Mouse (Mus musculus): ENCODE measurements around the gene Asic1. TPM values are rescaled to one million over a fixed set of nuclear protein-coding genes. Genes with fewer than 3 reads are reported as not detected.
A peak's percentile ranks its signal among the peaks of the same experiment; 100 is the strongest.
"Not testable (repeated sequence)": the region's sequence is repeated elsewhere in the genome, so short reads cannot be mapped to it uniquely, and the experiment has no call there.

The Asic1 gene
- total RNA-seq, 2 experiments from 2014 or later = 83.1 to 91.8 TPM

- intact Hi-C loops (cut with DNase I) = no loop called here
- DNase-seq (ENCODE audit: low spot score in 2 of 2) = no peak
Observed at GRCm38 (mm10) chr15:99697309-99697708, 27.1 kb downstream of the Asic1 start.

- intact Hi-C loops (cut with DNase I) = no loop called here
- peak in 1 of 2 experiments; percentile 50 for DNase-seq (ENCODE audit: low spot score in 2 of 2)
Observed at GRCm38 (mm10) chr15:99698533-99699085, 28.4 kb downstream of the Asic1 start.

GRCm38 (mm10) chr15:99699715-99700114 lies 29.5 kb downstream of the Asic1 start:
- intact Hi-C loops (cut with DNase I) = no loop called here
- DNase-seq (ENCODE audit: low spot score in 2 of 2) = no peak

- intact Hi-C loops (cut with DNase I) = no loop called here
Observed at GRCm38 (mm10) chr15:99700219-99701106, 30.3 kb downstream of the Asic1 start.

GRCm38 (mm10) chr15:99701640-99701998 lies 31.5 kb downstream of the Asic1 start:
- DNase-seq (ENCODE audit: low spot score in 2 of 2); intact Hi-C loops (cut with DNase I): not testable (repeated sequence)

More at GRCm38 (mm10) chr15:99700219-99701106, 30.3 kb downstream of the Asic1 start:
- DNase-seq (ENCODE audit: low spot score in 2 of 2) = no peak

GRCm38 (mm10) chr15:99701999-99702900 lies 32.1 kb downstream of the Asic1 start, which contains the start of gene Smarcd1:
TSS of gene Smarcd1 (plus strand) at chr15:99702129.
- peak; percentile 95 to 97 for DNase-seq (ENCODE audit: low spot score in 2 of 2)
- intact Hi-C loops (cut with DNase I) = no loop called here

- intact Hi-C loops (cut with DNase I) = no loop called here
- DNase-seq (ENCODE audit: low spot score in 2 of 2) = no peak
Observed at GRCm38 (mm10) chr15:99703104-99703503, 32.9 kb downstream of the Asic1 start.

- no peak for DNase-seq (ENCODE audit: low spot score in 2 of 2)
- intact Hi-C loops (cut with DNase I) = no loop called here
Observed at GRCm38 (mm10) chr15:99703676-99704040, 33.5 kb downstream of the Asic1 start.

GRCm38 (mm10) chr15:99704041-99704681 lies 34.0 kb downstream of the Asic1 start:
- intact Hi-C loops (cut with DNase I) = no loop called here
- DNase-seq (ENCODE audit: low spot score in 2 of 2) = peak; percentile 60 to 72

GRCm38 (mm10) chr15:99704881-99705280 lies 34.7 kb downstream of the Asic1 start:
- intact Hi-C loops (cut with DNase I) = no loop called here
- peak in 1 of 2 experiments; percentile 47 for DNase-seq (ENCODE audit: low spot score in 2 of 2)

GRCm38 (mm10) chr15:99705440-99706048 lies 35.4 kb downstream of the Asic1 start, which contains the start of gene Gm17349:
TSS of gene Gm17349 (minus strand) at chr15:99705490.
- DNase-seq (ENCODE audit: low spot score in 2 of 2) = peak; percentile 65 to 73
- intact Hi-C loops (cut with DNase I) = no loop called here

GRCm38 (mm10) chr15:99708176-99708575 lies 38.0 kb downstream of the Asic1 start:
- no peak for DNase-seq (ENCODE audit: low spot score in 2 of 2)
- intact Hi-C loops (cut with DNase I) = no loop called here

- no peak for DNase-seq (ENCODE audit: low spot score in 2 of 2)
- intact Hi-C loops (cut with DNase I) = no loop called here
Observed at GRCm38 (mm10) chr15:99710221-99711190, 40.3 kb downstream of the Asic1 start.

GRCm38 (mm10) chr15:99711491-99711890 lies 41.3 kb downstream of the Asic1 start:
- intact Hi-C loops (cut with DNase I) = no loop called here
- no peak for DNase-seq (ENCODE audit: low spot score in 2 of 2)

- intact Hi-C loops (cut with DNase I) = no loop called here
- no peak for DNase-seq (ENCODE audit: low spot score in 2 of 2)
Observed at GRCm38 (mm10) chr15:99712666-99713559, 42.7 kb downstream of the Asic1 start.

GRCm38 (mm10) chr15:99713569-99713968 lies 43.4 kb downstream of the Asic1 start:
- intact Hi-C loops (cut with DNase I) = no loop called here

GRCm38 (mm10) chr15:99714206-99714605 lies 44.0 kb downstream of the Asic1 start:
- no peak for DNase-seq (ENCODE audit: low spot score in 2 of 2)
- intact Hi-C loops (cut with DNase I) = no loop called here

More at GRCm38 (mm10) chr15:99713569-99713968, 43.4 kb downstream of the Asic1 start:
- no peak for DNase-seq (ENCODE audit: low spot score in 2 of 2)

Measured in left cerebral cortex, postnatal 14 days (tissue).